Mouse (Mus musculus): Measurements from ENCODE around the gene Strap.

The Strap gene

GRCm38 (mm10) chr6:137723898-137724297 lies 11.0 kb upstream of the Strap start:
- DNase-seq, result no peak

- DNase-seq, result peak; percentile 43
Measured at GRCm38 (mm10) chr6:137734460-137734845, 425 bp upstream of the Strap start.

GRCm38 (mm10) chr6:137735671-137736238 lies 877 bp downstream of the Strap start:
- DNase-seq, result peak; percentile 43

- DNase-seq, result no peak
Measured at GRCm38 (mm10) chr6:137740972-137741371, 6.1 kb downstream of the Strap start.

GRCm38 (mm10) chr6:137744700-137745099 lies 9.8 kb downstream of the Strap start:
- no peak for DNase-seq

- no peak for DNase-seq
Measured at GRCm38 (mm10) chr6:137747174-137747928, 12.5 kb downstream of the Strap start.

GRCm38 (mm10) chr6:137751551-137752274 lies 16.8 kb downstream of the Strap start:
- DNase-seq, result no peak

GRCm38 (mm10) chr6:137752275-137752655 lies 17.4 kb downstream of the Strap start:
- DNase-seq, result no peak

GRCm38 (mm10) chr6:137754056-137754856 lies 19.4 kb downstream of the Strap start, which contains the start of gene Dera:
Gene Dera, plus strand, starts transcription at chr6:137754546.
- DNase-seq, result peak; percentile 76

- no peak for DNase-seq
Measured at GRCm38 (mm10) chr6:137754857-137755232, 20.0 kb downstream of the Strap start.

GRCm38 (mm10) chr6:137756310-137756709 lies 21.4 kb downstream of the Strap start:
- no peak for DNase-seq

- no peak for DNase-seq
Measured at GRCm38 (mm10) chr6:137757891-137758290, 23.0 kb downstream of the Strap start.

GRCm38 (mm10) chr6:137759681-137760080 lies 24.8 kb downstream of the Strap start:
- DNase-seq, result no peak

- no peak for DNase-seq
Measured at GRCm38 (mm10) chr6:137760966-137761365, 26.1 kb downstream of the Strap start.

- no peak for DNase-seq
Measured at GRCm38 (mm10) chr6:137764572-137765210, 29.8 kb downstream of the Strap start.

- no peak for DNase-seq
Measured at GRCm38 (mm10) chr6:137766177-137766576, 31.3 kb downstream of the Strap start.

GRCm38 (mm10) chr6:137771621-137772250 lies 36.9 kb downstream of the Strap start:
- no peak for DNase-seq

- no peak for DNase-seq
Measured at GRCm38 (mm10) chr6:137772918-137773636, 38.2 kb downstream of the Strap start.

GRCm38 (mm10) chr6:137773637-137774028 lies 38.8 kb downstream of the Strap start:
- no peak for DNase-seq

GRCm38 (mm10) chr6:137774166-137774565 lies 39.3 kb downstream of the Strap start:
- no peak for DNase-seq

- DNase-seq, result no peak
Measured at GRCm38 (mm10) chr6:137775159-137775558, 40.3 kb downstream of the Strap start.
